Mouse (Mus musculus): ENCODE data around the gene Fam71e1.

GRCm38 (mm10) chr7:44492166-44492826, 4.1 kb upstream of the Fam71e1 start:
- no peak for TF ChIP-seq EP300 (optimal IDR thresholded peaks at IDR 0.05)
- TF ChIP-seq CTCF (IDR thresholded peaks at IDR 0.05; ENCODE audit: low read depth), result no peak
